Mouse (Mus musculus) left cerebral cortex, adult 9 months (tissue): ENCODE data around the gene Sar1a.
A peak's percentile ranks its signal among the peaks of the same experiment; 100 is the strongest.

ENCODE experiments used
- DNase-seq, 2 experiments: peaks; one replicate each; pipeline ENCODE4 v3.0.0; 2022; ENCODE audit warnings: low spot score in 2 of 2

Gene Sar1a

GRCm38 (mm10) chr10:61730171-61730570 lies 50.1 kb downstream of the Sar1a start:
- no peak for DNase-seq

- no peak for DNase-seq
Observed at GRCm38 (mm10) chr10:61734377-61734776, 54.3 kb downstream of the Sar1a start.

- peak; percentile 20 to 38 for DNase-seq
Observed at GRCm38 (mm10) chr10:61736671-61737078, 56.6 kb downstream of the Sar1a start.

GRCm38 (mm10) chr10:61737537-61737936 lies 57.4 kb downstream of the Sar1a start:
- no peak for DNase-seq

- no peak for DNase-seq
Observed at GRCm38 (mm10) chr10:61738126-61738525, 58.0 kb downstream of the Sar1a start.

GRCm38 (mm10) chr10:61741306-61741705 lies 61.2 kb downstream of the Sar1a start:
- DNase-seq = no peak

- no peak for DNase-seq
Observed at GRCm38 (mm10) chr10:61741873-61742272, 61.8 kb downstream of the Sar1a start.

- no peak for DNase-seq
Observed at GRCm38 (mm10) chr10:61742336-61742735, 62.2 kb downstream of the Sar1a start.
